18 mouse cellular contexts compared by ENCODE assay signal in the genomic region with DNA sequence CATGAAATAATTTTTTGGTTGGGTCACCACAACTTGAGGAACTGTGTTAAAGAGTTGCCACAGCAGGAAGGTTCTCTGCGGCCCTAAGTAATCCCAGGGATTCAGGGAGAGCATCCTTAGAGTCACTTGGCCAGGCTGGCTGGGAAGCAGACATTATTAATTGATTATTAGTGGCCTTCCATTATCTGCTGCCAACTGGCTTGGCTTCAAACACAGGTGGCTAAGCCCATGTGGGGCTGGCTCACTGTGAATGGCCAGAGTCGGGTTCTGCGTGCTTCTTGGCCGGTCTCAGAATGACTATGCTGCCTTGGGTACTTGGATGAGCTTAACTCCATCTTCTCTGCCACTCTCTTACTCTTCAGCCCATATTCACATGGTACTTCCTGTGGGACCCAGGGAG.
"Had no signal": no experiment of that assay in that cellular context is flagged by ENCODE, and none has a peak within 500 bp of the region (broad histone marks: within the 10 kb centered on the region; RNA-seq: fewer than 3 reads in every experiment).

No protein-coding gene starts in this region.

- H3K4me2 ChIP-seq: lung, embryonic 14.5 days; midbrain, embryonic 12.5 days; neural tube, embryonic 13.5 days; neural tube, embryonic 15.5 days had no signal

- H3K27me3 ChIP-seq: midbrain, embryonic 12.5 days; neural tube, embryonic 13.5 days; neural tube, embryonic 15.5 days had no signal

- DNase-seq: lung, embryonic 14.5 days; lung, postnatal 10 days; lung, postnatal 4 days; midbrain, embryonic 14.5 days; retina, postnatal 1 day; right cerebral cortex, adult 18-20 months; right cerebral cortex, postnatal 25 days; right cerebral cortex, postnatal 4 days; spleen, adult 18-20 months; thymus, adult 18-20 months; thymus, postnatal 14 days; thymus, postnatal 36 days had no signal

- H3K36me3 ChIP-seq: midbrain, embryonic 10.5 days; midbrain, embryonic 12.5 days; neural tube, embryonic 13.5 days; neural tube, embryonic 15.5 days had no signal

- H3K9ac ChIP-seq: lung, embryonic 14.5 days; midbrain, embryonic 12.5 days; neural tube, embryonic 13.5 days; neural tube, embryonic 15.5 days had no signal

- H3K9me3 ChIP-seq: midbrain, embryonic 10.5 days; midbrain, embryonic 12.5 days; neural tube, embryonic 13.5 days; neural tube, embryonic 15.5 days had no signal

- H3K4me3 ChIP-seq: midbrain, embryonic 10.5 days; midbrain, embryonic 12.5 days; myocyte; neural tube, embryonic 13.5 days; neural tube, embryonic 15.5 days had no signal

- H3K27ac ChIP-seq: midbrain, embryonic 10.5 days; midbrain, embryonic 12.5 days; neural tube, embryonic 13.5 days; neural tube, embryonic 15.5 days had no signal

- ATAC-seq: midbrain, embryonic 16.5 days had no signal
